Comparison of ENCODE assay signal across 8 mouse cellular contexts in the genomic region with DNA sequence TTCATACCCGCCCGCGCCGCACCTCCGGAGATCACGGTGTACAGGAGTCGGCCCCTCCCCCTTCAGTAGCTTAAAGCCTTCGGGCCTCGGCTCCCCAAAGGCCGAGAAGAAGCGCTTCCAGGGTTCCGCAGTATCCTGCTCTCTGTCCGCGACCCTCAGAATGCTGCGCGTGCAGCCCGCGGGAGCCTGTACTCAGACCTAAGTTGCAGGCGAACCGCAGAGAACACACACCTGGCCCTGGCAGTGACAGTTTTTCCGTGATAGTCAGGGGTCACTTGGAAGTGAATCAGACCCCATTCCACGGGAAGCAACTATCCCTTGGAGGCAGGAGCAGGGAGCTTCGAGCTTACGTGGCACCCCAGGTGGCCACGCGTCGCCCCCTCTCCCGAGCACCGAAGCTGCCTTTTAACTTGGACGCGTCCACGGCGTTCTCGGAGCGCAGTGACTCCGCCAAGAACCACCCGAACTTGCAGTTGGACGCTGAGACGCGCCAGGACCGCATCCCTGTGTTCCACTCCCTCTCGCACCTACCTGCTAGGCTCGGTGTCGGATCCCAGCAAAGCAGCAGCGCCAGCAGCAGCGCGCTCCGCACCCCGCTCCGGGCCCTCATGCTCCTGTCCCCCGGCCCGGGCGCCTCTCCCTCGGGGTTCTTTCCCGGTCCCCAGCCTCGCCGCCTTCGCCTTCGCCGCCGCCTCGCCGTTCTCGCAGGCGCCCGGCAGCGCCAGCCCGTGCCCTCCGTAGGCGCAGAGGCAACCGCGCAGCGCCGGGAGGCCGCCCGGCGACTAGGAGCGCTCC. TPM values are rescaled to one million over a fixed set of nuclear protein-coding genes. Genes with fewer than 3 reads are reported as not detected.
DNase-seq lines count a peak whose midpoint lies in the region; ATAC-seq and TF ChIP-seq lines count a peak whose summit lies in the region.

No protein-coding gene starts in this region.

- H3K36me3 ChIP-seq in thymus, adult 2 months (ENCODE audit: control insufficient read depth, insufficient read depth, low read length): no peaks in the 10 kb centered on the region
- H3K36me3 ChIP-seq in hindbrain, embryonic 11.5 days (ENCODE audit: control insufficient read depth, insufficient read depth, low read length): no peaks in the 10 kb centered on the region
- H3K36me3 ChIP-seq in liver, embryonic 15.5 days (replicated peaks): no peaks in the 10 kb centered on the region

- H3K4me1 ChIP-seq in thymus, adult 2 months (replicated peaks; ENCODE audit: control insufficient read depth, insufficient read depth, low read length): peaks cover 8% of the 10 kb centered on the region
- H3K4me1 ChIP-seq in hindbrain, embryonic 11.5 days (replicated peaks; ENCODE audit: control insufficient read depth, insufficient read depth, low read length): peaks cover 10% of the 10 kb centered on the region
- H3K4me1 ChIP-seq in liver, embryonic 15.5 days (replicated peaks): peaks cover 10% of the 10 kb centered on the region

- H3K27me3 ChIP-seq in thymus, adult 2 months (ENCODE audit: control insufficient read depth, insufficient read depth, low read length): peaks cover 23% of the 10 kb centered on the region; the same call in 1 of the 2 replicates
- peaks cover 79% of the 10 kb centered on the region for H3K27me3 ChIP-seq in hindbrain, embryonic 11.5 days (ENCODE audit: control insufficient read depth, insufficient read depth, low read length)
- H3K27me3 ChIP-seq in liver, embryonic 15.5 days: peaks cover 92% of the 10 kb centered on the region

- H3K9me3 ChIP-seq in hindbrain, embryonic 11.5 days (ENCODE audit: control insufficient read depth, low read length): no peaks in the 10 kb centered on the region
- no peaks in the 10 kb centered on the region for H3K9me3 ChIP-seq in liver, embryonic 15.5 days (replicated peaks)

- H3K27ac ChIP-seq in thymus, adult 2 months (ENCODE audit: control insufficient read depth, insufficient read depth, low read length): no peak overlapping the region
- H3K27ac ChIP-seq in hindbrain, embryonic 11.5 days (ENCODE audit: low read depth, low read length): no peak overlapping the region
- no peak overlapping the region for H3K27ac ChIP-seq in liver, embryonic 15.5 days (replicated peaks)

- H3K4me2 ChIP-seq in hindbrain, embryonic 11.5 days (replicated peaks; ENCODE audit: low read depth, low read length): peak overlapping the region; percentile 98
- peak overlapping the region; percentile 68 for H3K4me2 ChIP-seq in liver, embryonic 15.5 days

- peak; percentile 44; the same call in 1 of the 2 replicates for ATAC-seq in hindbrain, embryonic 11.5 days (ENCODE audit: low FRiP score)
- 0 out of 2 replicates have a peak, but pooled peaks have one; percentile 20 for ATAC-seq in liver, embryonic 15.5 days (ENCODE audit: insufficient read depth)
- ATAC-seq in erythroid progenitor cell, adult 5-6 weeks (replicated peaks; ENCODE audit: low FRiP score, poor library complexity, severe bottlenecking): no peak

- peak; percentile 35 for DNase-seq in adrenal gland, postnatal 10 days
- DNase-seq in adrenal gland, postnatal 4 days (ENCODE audit: low spot score in 2 of 2): no peak
- DNase-seq in thymus, adult 2 months: peak; percentile 6
- DNase-seq in thymus, postnatal 0 days (ENCODE audit: low spot score): no peak
- peak; percentile 43 for DNase-seq in hindbrain, embryonic 11.5 days (ENCODE audit: low spot score)
- DNase-seq in layer of hippocampus, postnatal 14 days (ENCODE audit: low spot score in 2 of 2): no peak

- peak overlapping the region; percentile 40 for H3K4me3 ChIP-seq in thymus, adult 2 months (ENCODE audit: control insufficient read depth, insufficient read depth, low read length)
- peak overlapping the region; percentile 62 for H3K4me3 ChIP-seq in hindbrain, embryonic 11.5 days (ENCODE audit: low read depth, low read length)
- peak overlapping the region; percentile 51 for H3K4me3 ChIP-seq in liver, embryonic 15.5 days (replicated peaks)

- 1% methylated on average over 78 of the region's 78 CpGs for WGBS in thymus, adult 2 months
- under 1% methylated on average over 78 of the region's 78 CpGs for WGBS in hindbrain, embryonic 11.5 days
- WGBS in liver, embryonic 15.5 days (ENCODE audit: insufficient replicate concordance): 1% methylated on average over 78 of the region's 78 CpGs

- peak overlapping the region; percentile 61 for H3K9ac ChIP-seq in hindbrain, embryonic 11.5 days (ENCODE audit: low read depth, low read length)
- H3K9ac ChIP-seq in liver, embryonic 15.5 days: no peak overlapping the region

- no peak for TF ChIP-seq CTCF in thymus, adult 2 months (IDR thresholded peaks at IDR 0.05; ENCODE audit: borderline replicate concordance, control insufficient read depth, extremely low read depth, insufficient read depth, low read length, poor library complexity)

- no peak for TF ChIP-seq POLR2A in thymus, adult 2 months (IDR thresholded peaks at IDR 0.05; ENCODE audit: control insufficient read depth, extremely low read depth, insufficient read depth, low read length, poor library complexity)

RNA-seq across cellular contexts. Expression of a gene that starts 0.6 kb away (rescaled TPM):
- total RNA-seq in adrenal gland, postnatal 10 days (2021): 10 to 100 TPM; 14.0 to 16.1 TPM
- total RNA-seq in adrenal gland, postnatal 4 days (2021): 10 to 100 TPM; 13.3 to 17.6 TPM
- polyA plus RNA-seq in thymus, adult 2 months (2012; rRNA removed): 3.6 and 4.0 TPM in 2 replicates
- polyA plus RNA-seq in thymus, postnatal 0 days (2015; fragmentation: Nextera tagmentation; extraction: Ambion mirVana): 0.68 and 0.70 TPM in 2 replicates
- 2.3 TPM in 2 replicates for polyA plus RNA-seq in hindbrain, embryonic 11.5 days (2014; fragmentation: Nextera tagmentation; extraction: Ambion mirVana)
- 0.25 and 0.29 TPM in 2 replicates for polyA plus RNA-seq in liver, embryonic 15.5 days (2015; fragmentation: Nextera tagmentation; extraction: Ambion mirVana)
- 10 to 100 TPM; 11.9 to 12.6 TPM for total RNA-seq in layer of hippocampus, postnatal 14 days (2021)
- total RNA-seq in erythroid progenitor cell, adult 5-6 weeks (2015; ENCODE audit: low replicate concordance): not detected in 2 replicates
- total RNA-seq in erythroid progenitor cell, adult 5-6 weeks (2017; ENCODE audit: low replicate concordance): not detected in 2 replicates

Comparison
In these comparisons a context has a peak if more than half of its experiments do, and no peak if none do; other contexts are left out.
1. DNase-seq: peak in adrenal gland, postnatal 10 days (single experiment), thymus, adult 2 months (single experiment) and hindbrain, embryonic 11.5 days (single experiment); none in adrenal gland, postnatal 4 days (0 of 2), thymus, postnatal 0 days (single experiment) and layer of hippocampus, postnatal 14 days (0 of 2).
2. RNA of a gene that starts 0.6 kb away (total RNA-seq): 13.3 to 17.6 TPM in adrenal gland, postnatal 4 days, 14.0 to 16.1 TPM in adrenal gland, postnatal 10 days and 11.9 to 12.6 TPM in layer of hippocampus, postnatal 14 days; not detected in erythroid progenitor cell, adult 5-6 weeks; every median in the first group is over 10 times any median in the second.
3. Peak in every context shown above with its lines, with median percentiles within 50 percentile points of each other: H3K4me3 ChIP-seq.